Mouse (Mus musculus) left cerebral cortex, postnatal 36 days (tissue): ENCODE data around the gene Cfl1. TPM values are rescaled to one million over a fixed set of nuclear protein-coding genes. Genes with fewer than 3 reads are reported as not detected.

Experiments
- DNase-seq, 2 experiments: peaks; one replicate each; pipeline ENCODE4 v3.0.0; 2021 to 2022; ENCODE audit warnings: low spot score in 2 of 2, mixed read lengths in 1 of 2
- intact Hi-C: fragments of 180-260 bp; cut with DNase I; formaldehyde crosslinking; loops from one replicate; pipeline ENCODE4 v1.15.1; 2025
- total RNA-seq, 2 experiments: library from RNA; stranded (reverse); gene quantifications; 2 replicates each; pipeline ENCODE4 v1.2.3; 2021

Cfl1 gene
- total RNA-seq, 2 experiments from 2014 or later, result 1,319 to 1,567 TPM

DNA sequence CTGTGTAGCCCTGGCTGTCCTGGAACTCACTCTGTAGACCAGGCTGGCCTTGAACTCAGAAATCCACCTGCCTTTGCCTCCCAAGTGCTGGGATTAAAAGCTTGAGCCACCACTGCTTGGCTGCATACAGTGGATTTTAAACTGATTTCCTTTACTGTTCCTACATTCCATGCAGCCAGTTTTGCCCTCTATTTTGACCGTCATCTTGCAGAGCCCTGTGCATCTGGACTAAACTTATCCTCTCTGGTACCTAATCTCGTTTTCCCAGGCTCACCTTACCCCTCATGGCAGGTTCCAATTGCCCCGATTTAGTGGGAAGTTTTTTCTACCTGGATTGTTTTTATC lies 22.7 kb downstream of the Cfl1 start:
- intact Hi-C loops, result no loop called here
- DNase-seq, result no peak

DNA sequence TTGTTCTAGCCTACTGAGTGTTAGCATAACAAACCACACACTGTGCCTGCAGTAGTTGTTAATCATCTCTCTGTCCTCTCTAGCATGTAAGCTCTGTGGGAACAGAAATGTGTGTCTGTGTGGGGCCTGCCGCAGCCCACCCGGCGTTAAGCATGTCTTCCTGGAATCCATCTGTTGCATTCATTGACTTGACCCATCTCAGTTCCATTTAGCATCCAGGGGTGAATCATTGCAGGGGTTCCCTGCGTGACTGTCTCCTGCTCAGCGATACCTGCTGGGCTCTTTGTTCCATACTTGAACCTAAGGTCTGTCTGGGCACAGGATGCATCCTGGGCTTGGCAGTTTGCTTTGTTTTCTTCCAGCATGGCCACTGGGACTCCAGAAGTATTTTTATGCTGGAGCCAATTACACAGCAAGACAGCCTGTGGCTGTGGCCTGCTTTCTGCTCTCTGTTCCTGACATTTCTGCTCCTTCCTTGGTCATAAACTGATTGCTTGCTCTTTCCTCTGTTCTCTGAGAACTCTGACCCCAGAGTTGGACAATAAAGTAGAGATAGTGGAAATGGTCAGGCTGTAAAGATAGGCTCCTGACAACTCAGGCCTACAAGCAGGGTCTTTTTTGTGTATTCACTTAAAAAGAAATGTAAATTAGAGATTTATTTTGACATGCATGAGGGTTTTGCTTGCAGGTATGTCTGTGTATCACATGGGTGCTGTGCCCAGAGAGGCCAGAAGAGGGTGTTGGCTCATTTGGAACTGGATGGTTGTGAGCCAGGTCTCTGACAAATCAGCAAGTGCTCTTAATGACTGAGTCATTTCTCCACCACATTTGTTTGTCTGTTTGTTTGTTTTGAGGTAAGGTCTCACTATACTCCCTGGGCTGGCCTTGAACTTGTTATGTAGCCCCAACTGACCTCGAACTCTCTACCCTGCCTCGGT lies 25.9 kb downstream of the Cfl1 start:
- intact Hi-C loops, result no loop called here

DNA sequence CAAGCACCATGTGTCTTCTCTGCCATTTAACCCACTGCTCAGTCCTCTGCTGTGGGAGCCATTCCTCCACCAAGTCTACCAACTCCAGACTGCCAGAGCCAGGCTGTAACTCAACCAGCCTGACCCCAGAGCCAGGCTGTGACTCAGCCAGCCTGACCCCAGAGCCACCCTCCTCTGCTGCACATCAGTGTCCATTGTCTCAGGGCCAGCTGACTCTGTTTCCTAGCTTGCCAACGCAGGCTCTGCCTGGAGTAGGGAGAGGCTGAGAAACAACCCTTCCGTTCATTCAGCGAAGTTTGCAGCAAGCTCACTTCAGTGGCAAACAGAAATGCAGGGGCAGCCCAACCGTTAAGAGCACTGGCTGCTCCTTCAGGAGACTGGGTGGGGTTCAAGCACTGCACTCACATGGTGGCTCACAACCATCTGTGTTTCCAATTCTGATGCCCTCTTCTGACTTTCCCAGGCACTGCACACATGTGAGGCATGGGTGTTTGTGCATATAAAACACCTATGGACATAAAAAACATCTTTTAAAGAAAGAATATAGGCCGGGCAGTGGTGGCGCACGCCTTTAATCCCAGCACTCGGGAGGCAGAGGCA lies 26.8 kb downstream of the Cfl1 start:
- intact Hi-C loops, result no loop called here
- DNase-seq, result no peak

More for the DNA sequence above, 25.9 kb downstream of the Cfl1 start:
- no peak for DNase-seq

DNA sequence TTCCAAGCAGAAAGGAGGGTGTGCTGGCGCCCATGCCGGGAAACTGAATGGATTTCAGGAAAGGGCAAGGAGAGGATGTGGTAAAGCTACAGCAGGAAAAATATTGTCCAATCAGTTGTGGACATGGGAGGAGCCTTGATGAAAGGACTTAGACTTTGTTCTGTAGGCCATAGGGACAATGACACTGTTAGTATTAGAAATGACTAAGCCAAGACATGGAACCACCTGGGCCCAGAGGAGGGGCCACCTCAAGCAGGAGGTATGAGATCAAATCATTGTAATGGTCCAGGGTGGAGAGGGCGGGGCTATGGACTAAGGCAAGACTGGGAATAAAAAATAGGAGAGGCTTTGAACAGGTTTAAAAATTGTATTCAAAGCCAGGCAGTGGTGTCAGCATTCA lies 28.5 kb downstream of the Cfl1 start:
- intact Hi-C loops, result no loop called here
- DNase-seq, result no peak

DNA sequence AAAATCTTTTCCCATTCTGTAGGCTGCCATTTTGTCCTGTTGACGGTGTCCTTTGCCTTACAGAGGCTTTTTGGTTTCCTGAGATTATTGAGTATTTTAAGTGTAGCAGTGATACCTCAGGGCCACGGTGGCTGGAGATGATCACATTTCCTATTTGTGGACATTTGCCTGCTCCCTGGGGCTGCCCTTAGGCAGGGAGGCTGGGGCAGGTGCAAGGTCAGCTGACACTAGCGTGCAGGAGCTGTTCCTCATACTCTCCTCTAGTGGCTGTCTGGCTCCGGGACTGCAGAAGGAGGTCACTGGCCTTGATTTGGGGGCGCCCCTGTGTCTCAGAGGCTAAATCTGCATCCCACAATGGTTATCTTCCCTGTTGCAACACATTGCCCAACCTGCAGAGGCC lies 34.9 kb downstream of the Cfl1 start:
- intact Hi-C loops, result no loop called here
- no peak for DNase-seq

DNA sequence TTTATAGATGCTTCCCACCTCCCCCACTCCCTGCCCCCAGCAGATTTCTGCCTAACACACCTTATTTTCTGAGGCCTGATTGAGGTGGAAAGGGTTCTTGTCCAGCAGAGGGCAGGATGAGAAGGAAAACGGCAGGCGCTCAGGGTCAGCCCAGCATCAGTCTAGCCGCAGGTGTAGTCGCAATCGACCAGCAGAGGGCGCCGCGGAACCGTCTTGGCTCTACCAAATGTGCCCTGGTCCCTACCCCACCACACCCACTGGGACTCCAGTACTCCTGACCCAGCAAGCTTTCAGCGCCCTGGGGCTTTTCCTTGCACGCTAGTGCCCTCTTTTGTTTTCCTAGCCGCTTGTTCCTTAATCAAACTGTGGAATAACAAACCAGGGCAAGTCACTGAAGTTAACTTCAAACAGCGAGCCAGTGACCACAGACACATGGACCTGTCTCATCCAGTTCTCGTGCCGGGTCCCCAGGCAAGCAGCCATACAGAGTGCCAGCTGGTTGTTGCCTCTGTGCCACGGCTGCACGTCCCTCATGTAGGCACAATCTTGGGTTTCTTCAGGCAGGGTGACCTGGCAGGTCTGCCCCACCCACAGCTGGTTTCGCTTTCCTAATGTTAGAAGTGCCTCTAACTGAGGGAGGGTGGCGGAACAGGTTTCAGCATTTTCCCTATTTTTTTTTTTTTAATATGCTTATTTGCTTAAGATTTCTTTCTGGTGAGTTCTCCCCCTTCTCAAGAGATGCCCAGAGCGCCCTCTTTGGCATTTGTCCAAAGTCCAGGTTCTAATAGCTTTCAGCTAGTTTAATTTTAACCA lies 39.3 kb downstream of the Cfl1 start:
- intact Hi-C loops, result loop anchor here (1.0 kb wide), 1 partner anchor 38 kb away; no protein-coding TSS in a partner anchor
- peak; percentile 87 to 92 for DNase-seq

DNA sequence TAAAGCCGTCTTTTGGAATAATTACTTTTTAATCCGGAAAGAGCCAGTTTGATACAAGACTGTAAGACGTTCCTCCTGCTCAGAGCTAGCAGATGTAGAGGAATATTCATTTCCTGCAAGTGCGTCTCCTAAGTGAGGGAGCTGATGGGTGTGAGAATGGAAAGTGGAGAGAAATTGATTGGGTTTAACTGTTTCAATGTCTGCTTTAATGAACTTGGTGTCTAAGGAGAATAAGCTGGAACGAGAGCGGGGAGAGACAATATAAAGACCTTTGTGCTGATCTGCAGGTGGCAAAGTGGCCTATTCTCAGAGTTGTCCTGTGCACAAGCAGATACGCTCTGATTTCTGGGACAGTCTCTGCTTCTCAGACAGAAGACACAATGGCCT lies 39.9 kb downstream of the Cfl1 start:
- no peak for DNase-seq
- intact Hi-C loops, result no loop called here

DNA sequence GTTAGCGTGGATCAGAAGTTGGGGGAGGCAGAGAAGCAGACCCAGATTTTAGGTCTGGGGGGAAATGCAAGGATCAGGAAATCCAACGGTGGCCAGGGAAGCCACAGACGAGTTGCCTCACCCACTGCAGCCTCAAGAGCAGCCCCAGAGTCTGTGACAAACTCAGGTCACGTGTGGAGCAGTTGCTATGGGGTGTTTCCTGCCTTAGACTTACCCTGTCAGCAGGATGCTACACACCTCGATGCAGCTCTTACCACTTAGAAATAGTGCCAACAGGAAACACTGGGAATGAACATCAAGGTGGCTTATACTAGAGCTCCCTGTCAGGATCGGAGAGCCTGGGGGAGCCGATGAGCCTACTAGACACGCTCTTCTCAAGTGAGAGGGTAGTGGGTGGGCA lies 42.3 kb downstream of the Cfl1 start:
- intact Hi-C loops, result no loop called here

DNA sequence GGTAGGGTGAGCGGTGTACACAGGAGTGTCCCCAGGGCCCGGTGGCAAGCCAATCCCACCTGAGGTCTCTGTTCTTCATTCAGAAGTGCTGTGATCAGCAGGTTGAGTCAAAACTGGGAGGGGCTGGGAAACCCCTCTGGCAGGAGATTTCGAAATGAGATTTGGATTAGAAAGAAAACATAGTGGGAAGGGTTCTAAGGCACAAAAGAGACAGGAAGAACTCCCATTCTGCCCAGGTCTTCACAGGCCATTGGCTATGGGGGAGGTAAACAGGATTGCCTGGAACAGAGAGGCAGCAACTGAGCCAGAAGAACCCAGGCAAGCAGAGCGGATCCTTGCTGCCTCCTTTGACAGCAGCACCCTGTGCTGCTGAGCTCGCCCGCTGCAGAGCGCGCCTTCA lies 48.5 kb downstream of the Cfl1 start:
- DNase-seq, result no peak
- intact Hi-C loops, result no loop called here

More for the DNA sequence above, 42.3 kb downstream of the Cfl1 start:
- no peak for DNase-seq

DNA sequence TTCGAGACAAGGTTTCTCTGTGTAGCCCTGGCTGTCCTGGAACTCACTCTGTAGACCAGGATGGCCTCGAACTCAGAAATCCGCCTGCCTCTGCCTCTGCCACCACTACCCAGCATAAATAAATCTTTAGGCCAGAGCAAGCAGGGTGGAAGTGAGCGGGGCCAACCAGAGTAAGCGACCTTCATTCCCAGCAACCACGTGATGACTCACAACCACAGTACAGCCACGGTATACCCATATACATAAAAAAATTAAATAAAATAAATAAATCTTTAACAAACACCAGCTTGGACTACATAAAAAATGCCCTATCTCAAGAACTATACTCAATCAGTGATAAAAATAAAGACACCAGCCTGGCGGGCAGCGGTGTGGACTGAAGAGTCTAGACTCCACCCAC lies 53.1 kb downstream of the Cfl1 start:
- DNase-seq, result no peak
- intact Hi-C loops, result no loop called here

DNA sequence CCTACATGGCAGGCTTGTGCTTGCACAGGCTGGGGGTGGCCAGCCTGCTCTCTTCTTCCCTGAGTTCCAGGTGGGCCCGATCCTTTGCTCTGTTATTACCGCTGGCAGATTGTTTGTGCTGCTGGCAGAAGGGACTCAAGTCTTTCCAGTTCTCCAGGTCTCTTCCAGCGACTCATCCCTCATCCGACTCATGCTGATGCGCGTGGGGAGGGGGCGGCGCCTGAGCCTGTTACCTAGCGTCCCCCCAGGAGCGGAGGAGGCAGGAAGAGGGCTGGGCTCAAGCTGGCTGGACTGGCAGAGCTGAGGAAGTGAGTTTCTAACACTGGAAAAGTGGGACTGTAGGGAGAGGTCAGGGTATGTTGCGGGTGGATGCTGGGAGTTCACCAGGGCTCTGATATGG lies 53.8 kb downstream of the Cfl1 start:
- intact Hi-C loops, result no loop called here
- DNase-seq, result no peak

Other genes starting within 250 kb of the Cfl1 start
- gene Pacs1, start 217.3 kb upstream of the Cfl1 start, total RNA-seq, result 10 to 100 TPM; 62.0 to 63.1 TPM
- gene Sf3b2, start 195.0 kb upstream of the Cfl1 start, total RNA-seq, result 100 to 1,000 TPM; 201 to 202 TPM
- 10 to 100 TPM; 78.9 to 87.4 TPM for gene Gal3st3, start 192.1 kb upstream of the Cfl1 start, total RNA-seq
- gene Catsper1, start 154.7 kb upstream of the Cfl1 start, total RNA-seq, result not detected
- gene Cst6, start 140.9 kb upstream of the Cfl1 start, total RNA-seq, result 10 to 100 TPM; 20.8 to 35.6 TPM
- gene Eif1ad, start 123.7 kb upstream of the Cfl1 start, total RNA-seq, result 10 to 100 TPM; 20.5 to 24.2 TPM
- gene Banf1, start 123.3 kb upstream of the Cfl1 start, total RNA-seq, result 10 to 100 TPM; 74.3 to 83.3 TPM
- 100 to 1,000 TPM in 1 of 2 experiments, 10 to 100 TPM in 1; 75.6 to 103 TPM for gene Sart1, start 101.8 kb upstream of the Cfl1 start, total RNA-seq
- not detected for gene Tsga10ip, start 87.9 kb upstream of the Cfl1 start, total RNA-seq
- 100 to 1,000 TPM; 245 to 260 TPM for gene Drap1, start 65.5 kb upstream of the Cfl1 start, total RNA-seq
- 10 to 100 TPM; 70.2 to 78.3 TPM for gene AI837181, start 65.3 kb upstream of the Cfl1 start, total RNA-seq
- gene Fosl1, start 42.9 kb upstream of the Cfl1 start, total RNA-seq, result not detected
- 10 to 100 TPM; 28.5 to 31.7 TPM for gene Ccdc85b, start 32.6 kb upstream of the Cfl1 start, total RNA-seq
- gene Fibp, start 29.8 kb upstream of the Cfl1 start, total RNA-seq, result 10 to 100 TPM; 87.2 to 95.1 TPM
- under 1 TPM in 1 of 2 experiments, not detected in 1; 0.86 TPM for gene Ctsw, start 21.9 kb upstream of the Cfl1 start, total RNA-seq
- gene Efemp2, start 16.5 kb upstream of the Cfl1 start, total RNA-seq, result 10 to 100 TPM; 11.2 to 16.0 TPM
- gene Mus81, start 2.1 kb upstream of the Cfl1 start, total RNA-seq, result 10 to 100 TPM; 30.5 to 31.1 TPM
- 10 to 100 TPM in 1 of 2 experiments, 1 to 10 TPM in 1; 2.7 to 11.0 TPM for gene 1700020D05Rik, start 13.3 kb downstream of the Cfl1 start, total RNA-seq
- 10 to 100 TPM; 77.2 to 89.0 TPM for gene Snx32, start 20.1 kb downstream of the Cfl1 start, total RNA-seq
- not detected for gene Ovol1, start 70.2 kb downstream of the Cfl1 start, total RNA-seq
- gene Ap5b1, start 77.6 kb downstream of the Cfl1 start, total RNA-seq, result 1 to 10 TPM; 6.6 to 7.3 TPM
- 10 to 100 TPM; 73.2 to 74.8 TPM for gene Rnaseh2c, start 111.4 kb downstream of the Cfl1 start, total RNA-seq
- 100 to 1,000 TPM in 1 of 2 experiments, 10 to 100 TPM in 1; 80.4 to 105 TPM for gene Kat5, start 119.8 kb downstream of the Cfl1 start, total RNA-seq
- gene Rela, start 147.0 kb downstream of the Cfl1 start, total RNA-seq, result 10 to 100 TPM; 18.1 to 19.8 TPM
- gene Sipa1, start 173.3 kb downstream of the Cfl1 start, total RNA-seq, result 10 to 100 TPM; 14.0 to 22.8 TPM
- 10 to 100 TPM; 17.3 to 19.2 TPM for gene Map3k11, start 198.3 kb downstream of the Cfl1 start, total RNA-seq
- 10 to 100 TPM; 66.1 to 83.1 TPM for gene Pcnx3, start 198.5 kb downstream of the Cfl1 start, total RNA-seq
- not detected for gene Kcnk7, start 213.9 kb downstream of the Cfl1 start, total RNA-seq
- 10 to 100 TPM; 22.9 to 27.1 TPM for gene Ehbp1l1, start 235.9 kb downstream of the Cfl1 start, total RNA-seq
- 10 to 100 TPM; 26.8 to 28.7 TPM for gene Fam89b, start 239.2 kb downstream of the Cfl1 start, total RNA-seq